Mouse (Mus musculus): ENCODE results near the gene Naa80.

Naa80 gene

DNA sequence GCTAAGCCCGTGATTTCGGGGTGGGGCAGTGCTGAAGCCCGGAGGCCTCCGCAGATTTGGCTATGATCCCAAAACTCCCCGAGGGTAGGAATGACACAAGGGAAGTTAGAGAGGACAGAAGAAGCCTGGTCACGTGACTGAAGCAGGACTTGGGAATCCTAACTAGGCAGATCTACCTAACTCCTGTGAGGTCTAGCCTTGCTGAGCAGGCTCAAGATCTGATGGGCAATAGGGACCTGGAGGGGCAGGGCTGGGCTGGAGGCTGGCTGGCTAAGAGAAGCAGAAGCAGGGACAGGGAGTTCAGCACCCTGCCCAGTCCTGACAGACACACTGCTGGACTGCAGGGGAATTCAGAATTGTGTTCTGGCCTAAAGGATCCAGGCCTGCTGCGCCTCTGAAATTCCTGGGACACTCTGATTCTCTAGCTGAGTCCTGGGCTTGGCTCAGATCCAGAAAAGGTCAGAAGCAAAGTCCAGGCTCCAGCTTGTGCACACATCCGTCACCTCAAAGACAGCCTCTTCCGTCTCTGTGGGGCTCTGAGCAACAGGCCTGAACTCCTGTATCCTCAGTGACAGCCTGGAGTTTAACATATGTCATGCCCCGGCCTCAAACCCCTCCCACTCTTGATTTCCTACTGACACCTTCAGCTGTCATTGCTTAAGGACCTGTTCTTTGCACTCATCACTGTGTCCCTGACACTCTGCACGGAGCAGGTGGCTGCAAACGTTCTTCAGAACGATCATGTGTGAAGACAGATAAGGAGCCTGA, 40.3 kb downstream of the Naa80 start:
- in situ Hi-C loops (cut with MboI) = no loop called here

DNA sequence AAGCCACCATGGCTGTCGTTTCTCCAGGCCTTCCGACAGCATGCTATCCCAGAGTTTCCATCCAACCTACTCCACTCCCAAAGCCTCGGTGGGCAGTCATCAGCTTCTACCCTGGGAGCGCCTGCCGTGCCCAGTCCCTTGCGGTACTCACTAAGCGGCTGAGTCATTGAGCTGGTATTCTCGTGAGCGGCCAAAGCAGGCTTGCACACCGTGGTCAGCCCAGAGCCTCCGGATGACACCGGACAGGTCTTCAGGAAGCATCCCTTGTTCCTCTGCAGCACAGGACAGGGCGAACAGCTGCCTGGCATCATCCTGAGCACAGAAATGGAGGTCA, 40.8 kb downstream of the Naa80 start:
- in situ Hi-C loops (cut with MboI) = no loop called here

DNA sequence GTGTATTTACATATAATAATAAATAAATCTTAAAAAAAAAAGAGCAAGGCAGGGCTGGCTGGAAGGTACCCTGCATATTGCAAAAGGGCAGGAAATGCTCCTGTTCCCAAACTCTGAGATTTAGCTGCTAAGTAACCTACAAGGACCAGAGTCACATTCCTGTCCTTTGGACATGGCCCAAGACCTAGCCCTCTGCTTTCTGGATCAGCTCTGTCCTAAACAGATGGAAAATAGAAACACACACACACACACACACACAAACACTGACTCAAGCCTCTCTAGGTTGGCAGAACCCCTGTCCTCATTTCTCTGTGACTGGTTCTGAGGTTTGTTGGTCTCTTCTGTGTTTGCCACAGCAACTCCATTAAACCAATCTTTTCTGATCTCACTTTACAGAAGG, 42.3 kb downstream of the Naa80 start:
- in situ Hi-C loops (cut with MboI) = no loop called here

DNA sequence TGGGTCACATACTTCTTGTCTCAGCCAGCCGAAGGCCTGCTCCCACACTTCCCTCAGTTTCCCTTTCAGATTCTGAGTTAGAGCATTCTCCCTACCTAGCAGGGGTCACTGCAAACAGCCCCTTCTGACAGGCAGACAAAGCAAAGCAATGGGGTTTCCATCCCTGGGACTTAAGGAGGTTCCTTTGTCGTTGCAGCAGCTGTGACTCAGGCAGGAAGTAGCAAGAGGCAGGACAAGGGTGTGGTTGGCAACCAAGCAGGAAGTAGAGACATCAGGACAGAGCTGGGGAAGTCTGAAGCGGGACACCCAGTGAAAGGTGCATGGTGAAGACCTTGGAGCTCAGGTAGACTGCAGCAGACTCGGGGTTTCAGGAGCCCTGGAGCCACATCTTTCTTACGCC, 45.9 kb downstream of the Naa80 start:
- in situ Hi-C loops (cut with MboI) = no loop called here

- in situ Hi-C loops (cut with MboI) = no loop called here
Measured at GRCm38 (mm10) chr9:107624951-107625350, 46.3 kb downstream of the Naa80 start.

DNA sequence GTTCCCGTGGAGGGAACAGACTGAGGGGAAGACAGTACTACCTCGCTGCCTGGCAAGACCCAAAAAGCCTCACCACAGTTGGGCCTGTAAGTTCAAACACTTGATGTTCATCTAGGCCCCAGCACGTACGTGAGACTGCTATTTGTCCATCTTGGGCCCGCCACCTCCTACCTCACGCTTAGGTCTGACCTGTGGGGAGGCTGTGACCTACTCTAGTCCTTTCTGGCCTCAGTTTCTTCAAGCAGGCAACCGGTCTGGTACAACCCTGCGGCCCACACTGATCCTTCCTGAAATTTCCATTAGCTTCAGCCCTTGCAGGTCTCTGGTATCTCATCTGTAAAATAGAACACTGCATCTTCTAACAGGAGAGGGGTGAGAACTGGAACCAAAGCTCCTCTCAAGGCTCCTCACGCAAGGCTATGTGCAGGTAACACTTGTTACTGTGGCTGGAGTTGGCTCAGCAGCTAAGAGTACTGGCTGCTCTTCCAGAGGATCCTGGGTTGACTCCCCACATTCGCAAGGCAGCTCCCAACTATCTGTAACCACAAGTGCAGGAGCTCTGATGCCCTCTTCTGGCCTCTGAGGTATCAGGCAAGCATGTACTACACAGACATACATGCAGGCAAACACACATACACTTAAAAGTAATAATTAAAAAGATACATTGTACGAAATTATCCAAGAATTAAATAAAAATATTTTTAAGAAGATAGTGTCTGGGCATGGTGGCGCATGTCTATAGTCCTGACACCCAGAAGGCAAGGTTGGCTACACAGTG, 46.9 kb downstream of the Naa80 start:
- in situ Hi-C loops (cut with MboI) = no loop called here

- in situ Hi-C loops (cut with MboI) = no loop called here
Measured at GRCm38 (mm10) chr9:107626158-107626843, 47.6 kb downstream of the Naa80 start.

- in situ Hi-C loops (cut with MboI) = no loop called here
Measured at GRCm38 (mm10) chr9:107626844-107627277, 48.2 kb downstream of the Naa80 start.

- in situ Hi-C loops (cut with MboI) = no loop called here
Measured at GRCm38 (mm10) chr9:107627387-107628255, 48.9 kb downstream of the Naa80 start.

GRCm38 (mm10) chr9:107628721-107629410, 50.2 kb downstream of the Naa80 start:
- in situ Hi-C loops (cut with MboI) = no loop called here

DNA sequence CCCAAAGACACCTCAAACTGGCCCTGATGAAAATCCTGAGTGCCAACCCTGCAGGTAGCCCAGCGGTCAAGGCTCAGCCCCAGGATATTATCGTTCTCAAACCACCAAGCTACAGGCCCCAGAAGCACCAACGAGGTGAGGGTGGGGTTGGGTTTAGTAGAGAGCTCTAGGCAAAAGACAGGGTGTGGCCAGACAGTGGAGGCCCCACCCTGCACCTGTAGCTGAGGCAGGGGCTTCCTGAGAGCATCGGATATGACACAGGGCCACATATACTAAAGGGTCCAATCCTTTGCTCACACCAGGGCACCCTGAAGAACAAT, 50.7 kb downstream of the Naa80 start:
- in situ Hi-C loops (cut with MboI) = no loop called here

- in situ Hi-C loops (cut with MboI) = no loop called here
Measured at GRCm38 (mm10) chr9:107629901-107630425, 51.3 kb downstream of the Naa80 start.

GRCm38 (mm10) chr9:107630576-107630975, 51.9 kb downstream of the Naa80 start:
- in situ Hi-C loops (cut with MboI) = no loop called here

DNA sequence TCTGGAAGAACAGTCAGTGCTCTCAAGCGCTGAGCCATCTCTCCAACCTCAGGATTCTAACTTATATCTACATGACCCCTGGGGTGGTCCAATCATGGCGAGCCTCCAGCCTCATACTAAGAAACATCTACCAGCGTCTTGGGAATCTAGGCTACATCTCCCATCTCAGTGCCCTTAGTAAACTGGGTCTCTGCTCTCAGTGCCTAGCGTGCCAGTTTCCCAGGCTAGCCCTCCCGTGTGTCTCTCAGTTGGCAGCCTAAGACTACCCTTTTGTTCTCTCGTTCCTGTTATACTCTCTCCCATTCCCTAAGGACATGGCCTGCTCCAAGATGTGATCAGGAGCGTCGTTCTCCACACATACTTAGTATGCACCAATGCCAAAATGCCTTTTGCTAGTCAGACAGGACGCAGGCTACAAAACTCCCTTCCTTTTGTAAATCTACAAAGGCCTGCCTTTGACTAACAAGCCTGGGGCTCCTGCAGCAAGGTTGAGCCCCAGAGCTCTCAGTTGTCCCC, 52.7 kb downstream of the Naa80 start:
- in situ Hi-C loops (cut with MboI) = no loop called here

GRCm38 (mm10) chr9:107631861-107632260, 53.2 kb downstream of the Naa80 start:
- in situ Hi-C loops (cut with MboI) = no loop called here

- in situ Hi-C loops (cut with MboI) = no loop called here
Measured at GRCm38 (mm10) chr9:107632478-107632877, 53.8 kb downstream of the Naa80 start.

GRCm38 (mm10) chr9:107633091-107633660, 54.5 kb downstream of the Naa80 start:
- in situ Hi-C loops (cut with MboI) = no loop called here
